Mouse (Mus musculus) left cerebral cortex, adult 6 months (tissue): ENCODE measurements around the gene Itpr3. TPM values are rescaled to one million over a fixed set of nuclear protein-coding genes. Genes with fewer than 3 reads are reported as not detected.

Experiments used
- long read RNA-seq, 2 experiments: library from polyadenylated mRNA; unstranded; transcript quantifications; one replicate each; pipeline ENCODE4 v2.0.0; 2019 to 2020
- polyA plus RNA-seq: library from polyadenylated mRNA; unstranded; fragments of <200 nt; fragmentation: Nextera tagmentation; gene quantifications from 2 replicates; pipeline ENCODE4 v1.2.3, GENCODE M21; 2021

Gene Itpr3
- polyA plus RNA-seq: 0.15 and 0.34 TPM in 2 replicates
- long read RNA-seq, experiment 1, partial matches to known transcripts: 1 of 1 reads
- long read RNA-seq, experiment 1, other reads (novel, unspliced or antisense): 0 of 1 reads
- long read RNA-seq, experiment 2: 0 reads

DNA sequence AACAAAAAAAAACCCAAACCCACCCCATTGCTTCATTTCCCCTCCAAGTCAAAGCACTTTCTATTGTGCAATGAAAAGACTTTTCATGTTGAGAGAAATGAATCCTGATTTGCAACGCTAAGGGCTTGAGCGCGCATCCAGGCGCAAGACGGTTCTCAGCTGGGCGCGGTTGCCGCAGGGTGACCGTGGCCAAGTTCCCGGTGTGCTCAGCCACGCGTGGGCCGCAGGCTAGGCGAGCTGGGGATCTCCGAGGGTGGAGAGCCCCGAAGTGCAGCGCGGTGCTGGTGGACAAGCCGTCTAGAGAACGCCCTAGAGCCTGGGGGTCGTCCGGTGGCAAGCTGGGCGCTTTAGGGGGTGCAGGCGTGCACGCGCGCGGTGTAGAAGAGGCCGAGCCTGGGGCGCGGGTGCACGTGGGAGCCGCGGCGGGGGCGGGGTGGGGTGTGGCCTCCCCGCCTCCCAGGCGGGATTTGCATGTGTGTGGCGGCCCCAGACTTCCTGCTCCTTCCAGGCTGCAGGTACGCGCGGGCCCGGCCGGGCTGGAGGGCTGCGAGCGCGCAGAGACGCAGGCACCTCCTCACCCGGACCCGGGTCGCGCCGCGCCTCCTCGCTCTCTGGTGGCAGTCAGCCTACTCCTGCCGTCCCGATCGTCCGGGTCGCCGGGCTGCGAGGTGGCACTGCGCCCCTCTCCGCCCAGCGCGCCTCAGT is at the start of gene Itpr3:
Gene Itpr3 (plus strand): TSS at position 493 of the 705 bp plus-strand sequence.

DNA sequence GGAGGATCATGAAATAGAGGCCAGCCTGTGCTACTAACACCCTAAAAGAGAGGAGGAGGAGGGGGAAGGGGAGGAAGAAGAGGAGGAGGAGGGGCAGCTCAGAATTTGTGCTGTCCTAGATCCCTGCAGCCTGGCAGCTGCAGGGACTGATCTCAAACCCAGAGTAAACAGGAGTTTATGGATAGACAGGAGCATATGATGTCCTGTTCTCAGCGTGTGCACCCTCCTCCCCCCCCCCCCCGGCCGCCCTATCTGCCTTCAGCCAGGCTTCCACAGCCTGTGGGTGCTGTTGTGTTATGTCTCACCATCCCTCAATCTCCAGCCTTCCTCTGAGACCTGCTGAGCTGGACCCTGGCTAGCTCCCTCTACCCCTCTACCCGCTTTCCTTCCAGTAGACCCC is 28.2 kb upstream of the Itpr3 start, which contains the start of gene Bak1:
Gene Bak1 (minus strand): TSS at position 101 of the 400 bp plus-strand sequence.

GRCm38 (mm10) chr17:27133551-27134141 is 76.5 kb downstream of the Itpr3 start, which contains the start of gene Uqcc2:
Gene Uqcc2, minus strand, starts transcription at chr17:27133916.

GRCm38 (mm10) chr17:27167545-27167944 is 110.4 kb downstream of the Itpr3 start, which contains the start of gene Ip6k3:
Gene Ip6k3, minus strand, starts transcription at chr17:27167795.

Other genes starting within 250 kb of the Itpr3 start
- not detected in 2 replicates for gene Nkx2-5, start 212.3 kb upstream of the Itpr3 start, polyA plus RNA-seq
- 0.39 and 0.59 TPM in 2 replicates for gene Kifc5b, start 140.2 kb upstream of the Itpr3 start, polyA plus RNA-seq
- 11.3 and 17.4 TPM in 2 replicates for gene Phf1, start 124.3 kb upstream of the Itpr3 start, polyA plus RNA-seq
- gene Cuta, start 117.7 kb upstream of the Itpr3 start, polyA plus RNA-seq: 187 and 240 TPM in 2 replicates
- 14.1 and 19.3 TPM in 2 replicates for gene Syngap1, start 116.1 kb upstream of the Itpr3 start, polyA plus RNA-seq
- 6.5 and 7.5 TPM in 2 replicates for gene Zbtb9, start 84.1 kb upstream of the Itpr3 start, polyA plus RNA-seq
- 0.74 and 2.8 TPM in 2 replicates for gene Bak1, start 28.3 kb upstream of the Itpr3 start, polyA plus RNA-seq
- gene Uqcc2, start 76.6 kb downstream of the Itpr3 start, polyA plus RNA-seq: 615 and 677 TPM in 2 replicates
- gene Ip6k3, start 110.5 kb downstream of the Itpr3 start, polyA plus RNA-seq: 0.90 and 1.1 TPM in 2 replicates
- 3.6 and 6.3 TPM in 2 replicates for gene Lemd2, start 147.2 kb downstream of the Itpr3 start, polyA plus RNA-seq